Mouse (Mus musculus) liver, embryonic 16.5 days (tissue): ENCODE measurements at regions not wholly inside any gene's neighbourhood (a gene's known extent, or its start where the extent isn't known, plus 50 kb on each side); places are given as distances from the start of the nearest gene placed in this dataset.

Experiments used
- ATAC-seq: fragments of 200-750 bp; cut with Nextera tagmentation; 2 replicates; pipeline ENCODE4 v1.8.0; 2017; ENCODE audit warnings: low read depth, mild to moderate bottlenecking, moderate number of reproducible peaks, moderate library complexity
- H3K27ac ChIP-seq: fragments of 300-500 bp; sonication (generic); 2 replicates; pipeline ENCODE4 v1.5.1; 2014; ENCODE audit warnings: mild to moderate bottlenecking, low read length
- H3K27me3 ChIP-seq: fragments of 300-500 bp; sonication (generic); 2 replicates; pipeline ENCODE4 v1.6.1; 2014; ENCODE audit warnings: low read depth, low read length, mixed read lengths; ENCODE audit not compliant: control insufficient read depth, insufficient read depth
- H3K36me3 ChIP-seq: fragments of 300-500 bp; sonication (generic); 2 replicates; pipeline ENCODE4 v1.6.1; 2014; ENCODE audit warnings: mild to moderate bottlenecking; ENCODE audit not compliant: control insufficient read depth, insufficient read depth
- H3K4me1 ChIP-seq: fragments of 300-500 bp; sonication (generic); 2 replicates; pipeline ENCODE4 v1.6.1; 2014; ENCODE audit warnings: low read depth, low read length, mixed read lengths; ENCODE audit not compliant: control insufficient read depth
- H3K4me2 ChIP-seq: fragments of 300-500 bp; sonication (generic); 2 replicates; pipeline ENCODE4 v1.6.1; 2014; ENCODE audit warnings: low read depth, low read length, mixed read lengths
- H3K4me3 ChIP-seq: fragments of 300-500 bp; sonication (generic); 2 replicates; pipeline ENCODE4 v1.5.1; 2014; ENCODE audit warnings: low read depth, mild to moderate bottlenecking, low read length
- H3K9ac ChIP-seq: fragments of 300-500 bp; sonication (generic); 2 replicates; pipeline ENCODE4 v1.6.1; 2014; ENCODE audit warnings: low read depth, low read length
- H3K9me3 ChIP-seq: fragments of 300-500 bp; sonication (generic); replicated peaks from 2 replicates; pipeline ENCODE4 v1.6.1; 2016; ENCODE audit warnings: low read length; ENCODE audit not compliant: control insufficient read depth
- WGBS: fragments of 180-500 bp; shearing (Covaris S2); extraction: QIAGEN DNeasy Blood & Tissue Kit; methylation state at CpG from one replicate; pipeline ENCODE4 v1.1.7; 2014; ENCODE audit not compliant: insufficient replicate concordance; 5-methylcytosine and 5-hydroxymethylcytosine counted together

DNA sequence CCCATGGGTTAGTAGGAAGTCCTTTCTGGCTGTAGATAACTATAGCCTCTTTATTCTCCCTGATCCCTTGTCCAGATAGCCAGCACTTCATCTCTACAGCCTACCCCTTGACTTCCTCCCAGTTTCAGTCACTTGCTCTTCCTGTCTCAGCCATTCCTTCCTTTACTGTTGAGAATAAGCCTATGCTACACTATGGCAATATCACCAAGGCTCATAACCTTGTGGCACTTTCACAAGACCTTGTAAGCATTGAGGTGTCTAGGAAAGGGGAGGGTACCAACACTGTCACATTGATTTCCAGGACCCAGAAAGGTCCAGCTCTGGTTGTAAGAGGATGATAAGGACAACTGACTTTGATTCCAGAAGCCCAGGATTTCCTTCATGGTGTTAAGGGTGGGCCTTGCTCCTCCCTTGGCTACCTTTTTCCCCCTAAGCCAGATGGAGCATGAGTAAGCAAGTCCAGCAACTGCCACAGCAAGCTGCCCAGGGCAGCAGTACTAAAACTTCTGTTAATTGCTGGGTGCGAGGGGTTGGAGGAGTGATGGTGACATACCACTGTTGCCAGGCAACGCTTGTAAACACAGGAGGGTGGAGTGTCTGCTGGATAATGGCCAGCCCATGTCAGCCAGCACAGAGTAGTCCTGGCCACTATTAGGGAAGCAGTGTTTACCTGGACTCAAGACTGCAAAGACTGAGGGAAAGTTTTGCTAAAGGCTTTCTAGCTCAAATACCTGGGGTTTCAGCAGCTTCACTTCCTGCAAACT is 75.7 kb downstream of the Ankrd16 start:
- no peaks in the 10 kb centered on the region for H3K4me1 ChIP-seq
- no peaks in the 10 kb centered on the region for H3K36me3 ChIP-seq
- no peak overlapping the region for H3K9ac ChIP-seq
- H3K27me3 ChIP-seq, result no peaks in the 10 kb centered on the region
- WGBS, result 22% methylated on average over 2 of the region's 2 CpGs
- H3K27ac ChIP-seq, result no peak overlapping the region
- ATAC-seq, result peak; percentile 41; the same call in 1 of the 2 replicates
- no peak overlapping the region for H3K4me3 ChIP-seq
- H3K9me3 ChIP-seq, result no peaks in the 10 kb centered on the region
- no peak overlapping the region for H3K4me2 ChIP-seq

DNA sequence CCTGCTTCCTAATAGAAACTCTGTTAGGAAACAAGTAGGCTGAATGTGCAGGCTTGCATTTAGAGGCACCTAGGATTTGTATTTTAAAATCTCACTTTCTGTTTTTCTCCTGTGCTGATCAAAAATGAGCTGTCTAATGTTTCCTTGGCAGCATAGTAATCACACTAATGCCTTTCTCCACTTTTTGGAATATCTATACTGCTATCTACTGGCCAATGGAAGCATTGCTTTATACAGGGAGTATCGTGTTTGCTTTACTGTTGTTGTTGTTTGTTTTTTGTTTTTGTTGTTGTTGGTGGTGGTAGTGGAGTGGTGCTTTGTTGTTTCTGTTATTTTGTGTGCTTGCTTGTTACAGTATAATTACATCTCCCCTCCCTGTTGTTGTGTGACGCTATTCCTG is 92.3 kb downstream of the Ankrd16 start:
- Histone ChIP-seq H3K9me3 (no peaks in the 10 kb centered on the region), H3K4me3 (no peak overlapping the region), H3K27ac (no peak overlapping the region), H3K4me2 (no peak overlapping the region), H3K4me1 (no peaks in the 10 kb centered on the region), H3K27me3 (no peaks in the 10 kb centered on the region), H3K36me3 (no peaks in the 10 kb centered on the region), H3K9ac (no peak overlapping the region)
- no peak for ATAC-seq
- 23% methylated on average over 2 of the region's 2 CpGs for WGBS

DNA sequence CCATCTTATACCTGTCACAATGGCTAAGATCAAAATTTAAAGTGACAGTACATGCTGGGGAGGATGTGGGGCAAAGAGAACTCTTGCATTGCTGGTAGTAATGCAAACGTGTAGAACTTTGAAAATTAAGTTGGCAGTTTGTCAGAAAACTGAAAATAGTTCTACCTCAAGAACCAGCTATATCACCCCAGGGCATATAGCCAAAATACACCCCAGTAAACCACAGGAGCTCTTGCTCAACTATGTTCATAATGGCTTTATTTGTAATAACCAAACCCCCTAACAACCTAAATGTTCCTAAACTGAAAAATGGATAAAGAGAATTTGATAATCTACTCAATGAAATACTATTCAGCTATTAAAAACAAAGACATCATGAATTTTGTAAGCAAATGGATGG is 102.3 kb downstream of the Ankrd16 start:
- no peak overlapping the region for H3K27ac ChIP-seq
- no peaks in the 10 kb centered on the region for H3K36me3 ChIP-seq
- ATAC-seq, result no peak
- H3K9ac ChIP-seq, result no peak overlapping the region
- no peaks in the 10 kb centered on the region for H3K27me3 ChIP-seq
- H3K4me2 ChIP-seq, result no peak overlapping the region
- WGBS, result 7% methylated on average over 1 of the region's 1 CpGs
- H3K4me3 ChIP-seq, result no peak overlapping the region
- H3K4me1 ChIP-seq, result no peaks in the 10 kb centered on the region
- no peaks in the 10 kb centered on the region for H3K9me3 ChIP-seq

DNA sequence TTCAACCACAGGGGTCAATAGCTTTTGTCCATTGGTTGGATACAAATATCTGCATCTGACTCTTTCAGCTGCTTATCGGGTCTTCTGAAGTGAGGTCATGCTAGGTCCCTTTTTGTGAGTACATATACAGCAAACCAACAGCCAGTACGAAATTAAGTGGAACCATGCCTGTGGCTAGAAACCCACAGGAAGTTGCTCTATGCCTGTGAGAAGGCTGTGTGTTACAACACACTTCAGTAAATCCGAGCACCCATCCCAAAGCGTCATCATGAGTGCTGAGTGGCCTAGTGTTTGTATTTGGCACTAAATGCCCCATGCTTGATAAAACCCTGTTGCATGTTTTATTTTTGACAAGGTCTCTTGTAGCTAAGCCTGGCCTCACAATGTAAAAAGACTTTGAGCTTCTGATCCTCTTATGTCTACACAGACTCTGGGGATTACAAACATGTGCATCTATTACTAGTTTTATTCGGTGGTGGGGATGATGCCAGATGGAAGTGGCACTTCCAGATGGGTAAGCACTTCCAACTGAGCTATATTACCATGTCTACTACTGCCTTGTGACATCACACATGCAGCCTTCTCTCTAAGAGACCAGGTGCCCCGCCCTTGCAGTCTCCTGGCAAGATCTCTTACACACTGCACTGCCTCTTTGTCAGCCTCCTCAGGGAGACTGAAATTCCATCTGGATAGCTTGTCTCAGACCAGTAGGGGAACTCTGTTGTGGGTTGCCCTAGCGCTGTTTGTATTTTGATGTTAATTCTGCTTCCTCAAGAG is 117.3 kb downstream of the Ankrd16 start:
- Histone ChIP-seq H3K27me3 (no peaks in the 10 kb centered on the region), H3K4me3 (no peak overlapping the region), H3K9me3 (no peaks in the 10 kb centered on the region), H3K9ac (no peak overlapping the region), H3K36me3 (no peaks in the 10 kb centered on the region), H3K4me1 (no peaks in the 10 kb centered on the region), H3K4me2 (no peak overlapping the region), H3K27ac (no peak overlapping the region)
- 43% methylated on average over 7 of the region's 7 CpGs for WGBS
- no peak for ATAC-seq

- Histone ChIP-seq H3K27me3 (no peaks in the 10 kb centered on the region), H3K4me3 (no peak overlapping the region), H3K4me2 (no peak overlapping the region), H3K9ac (no peak overlapping the region), H3K4me1 (no peaks in the 10 kb centered on the region), H3K9me3 (no peaks in the 10 kb centered on the region), H3K27ac (no peak overlapping the region), H3K36me3 (no peaks in the 10 kb centered on the region)
- ATAC-seq, result no peak
- 68% methylated on average over 11 of the region's 11 CpGs for WGBS
Measured at GRCm38 (mm10) chr2:11899698-11900660, 122.3 kb downstream of the Ankrd16 start.

DNA sequence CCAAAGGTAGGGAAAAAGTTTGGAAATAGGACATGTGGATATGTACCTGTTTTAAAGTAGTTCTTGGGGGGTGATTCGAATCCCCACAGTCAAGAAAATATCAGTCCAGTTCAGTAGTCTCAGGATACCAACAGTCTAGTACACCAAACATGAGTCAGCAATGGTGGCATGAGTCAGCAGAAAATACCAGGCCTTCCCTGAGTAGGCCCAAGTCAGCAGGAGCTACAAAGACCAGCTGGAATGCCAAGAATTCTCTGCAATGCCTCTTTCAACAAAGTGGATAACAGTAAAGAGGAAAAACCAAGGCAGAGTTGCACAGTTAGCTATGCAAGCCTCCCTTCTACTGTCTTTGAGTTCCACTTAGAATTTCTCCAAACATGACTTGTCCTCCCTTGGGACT is 137.1 kb downstream of the Ankrd16 start:
- no peak overlapping the region for H3K27ac ChIP-seq
- H3K27me3 ChIP-seq, result no peaks in the 10 kb centered on the region
- no peaks in the 10 kb centered on the region for H3K36me3 ChIP-seq
- 39% methylated on average over 1 of the region's 1 CpGs for WGBS
- ATAC-seq, result peak; percentile 78
- no peaks in the 10 kb centered on the region for H3K9me3 ChIP-seq
- H3K9ac ChIP-seq, result no peak overlapping the region
- H3K4me2 ChIP-seq, result no peak overlapping the region
- no peaks in the 10 kb centered on the region for H3K4me1 ChIP-seq
- no peak overlapping the region for H3K4me3 ChIP-seq

DNA sequence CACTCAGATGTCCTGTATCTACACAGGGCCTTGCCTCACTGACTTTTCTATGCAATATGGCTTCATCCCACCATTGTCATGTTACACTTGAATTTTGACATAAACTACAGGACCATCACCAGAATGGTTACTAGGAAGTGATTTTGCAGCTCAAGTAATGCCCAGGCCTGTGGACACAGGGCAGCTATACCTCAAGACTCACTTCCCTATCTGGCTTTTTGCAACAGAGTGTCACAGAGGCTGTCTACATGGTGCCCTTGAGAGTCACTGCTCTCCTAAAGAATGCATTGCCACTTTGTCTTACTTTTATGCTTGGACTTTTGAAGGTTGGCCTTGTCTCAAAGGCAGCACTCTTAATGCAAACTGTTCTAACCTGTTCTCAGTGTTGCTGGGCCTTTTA is 139.7 kb downstream of the Ankrd16 start:
- H3K4me2 ChIP-seq, result no peak overlapping the region
- ATAC-seq, result no peak
- H3K4me3 ChIP-seq, result no peak overlapping the region
- H3K27me3 ChIP-seq, result no peaks in the 10 kb centered on the region
- H3K36me3 ChIP-seq, result no peaks in the 10 kb centered on the region
- no peaks in the 10 kb centered on the region for H3K4me1 ChIP-seq
- no peak overlapping the region for H3K9ac ChIP-seq
- H3K9me3 ChIP-seq, result no peaks in the 10 kb centered on the region
- H3K27ac ChIP-seq, result no peak overlapping the region

- Histone ChIP-seq H3K27ac (no peak overlapping the region), H3K9me3 (no peaks in the 10 kb centered on the region), H3K9ac (no peak overlapping the region), H3K4me1 (no peaks in the 10 kb centered on the region), H3K4me2 (no peak overlapping the region), H3K36me3 (no peaks in the 10 kb centered on the region), H3K27me3 (no peaks in the 10 kb centered on the region), H3K4me3 (no peak overlapping the region)
- ATAC-seq, result no peak
- WGBS, result 70% methylated on average over 5 of the region's 5 CpGs
Measured at GRCm38 (mm10) chr2:11918070-11918469, 140.4 kb downstream of the Ankrd16 start.
